Mouse (Mus musculus): ENCODE results near the gene Sgpp1. TPM values are rescaled to one million over a fixed set of nuclear protein-coding genes. Genes with fewer than 3 reads are reported as not detected.
"Not testable (repeated sequence)": the region's sequence is repeated elsewhere in the genome, so short reads cannot be mapped to it uniquely, and the experiment has no call there.

Gene Sgpp1
- polyA plus RNA-seq, 1 experiment = 26.0 TPM

DNA sequence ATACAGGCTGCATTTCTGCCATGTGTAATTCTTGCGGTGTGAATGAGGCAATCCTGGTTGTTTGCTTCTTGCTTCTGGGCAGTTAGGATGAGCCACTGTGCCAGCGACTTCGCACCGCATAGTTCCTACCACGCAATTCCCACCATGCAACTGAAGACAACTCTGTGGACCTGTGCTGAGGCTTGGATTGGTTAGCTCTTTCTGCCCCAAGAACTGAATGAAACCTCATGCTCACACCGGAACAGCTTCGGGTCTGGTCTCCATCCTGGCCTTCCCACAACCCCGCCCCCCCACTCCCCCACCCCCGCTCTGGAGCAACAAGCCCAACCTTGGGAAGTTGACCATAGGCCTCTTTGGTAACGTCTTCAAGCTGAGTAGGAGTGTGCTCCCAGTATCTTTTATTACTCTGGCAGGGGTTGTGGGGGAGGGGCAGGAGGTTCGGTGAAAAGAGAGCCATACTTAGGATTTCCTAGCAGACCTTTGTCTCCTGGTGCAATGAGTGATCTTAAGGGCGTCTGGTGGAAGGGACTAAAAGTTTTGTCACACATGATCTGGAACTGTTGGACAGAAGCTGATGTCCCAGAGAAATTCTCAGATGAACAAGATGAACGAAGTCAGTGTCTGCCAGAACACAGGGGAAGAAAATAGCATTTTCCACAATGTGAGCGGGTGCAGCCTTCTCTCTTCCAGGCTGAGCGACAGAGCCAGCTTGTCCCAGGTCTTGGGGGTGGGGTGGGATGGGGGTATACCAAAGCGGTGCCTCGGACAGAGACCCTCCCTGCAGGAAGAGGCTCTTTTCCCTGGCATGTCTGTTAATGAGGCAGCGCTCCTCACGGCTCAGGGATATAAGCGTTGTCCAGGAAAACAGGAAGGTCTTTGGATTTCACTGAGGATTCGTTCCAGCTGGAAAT is 34.1 kb downstream of the Sgpp1 start:
- Histone ChIP-seq H3K4me1 (ENCODE audit: control insufficient read depth, insufficient read depth, insufficient read length) (no peaks in the 10 kb centered on the region), H3K27me3 (ENCODE audit: control insufficient read depth, insufficient read depth, low read length) (no peaks in the 10 kb centered on the region), H3K36me3 (ENCODE audit: control insufficient read depth, insufficient read depth, low read length) (no peaks in the 10 kb centered on the region), H3K4me3 (ENCODE audit: extremely low read depth, insufficient read depth, insufficient read length) (no peak overlapping the region), H3K27ac (ENCODE audit: insufficient read depth, low read length) (no peak overlapping the region)
- TF ChIP-seq POLR2A (IDR thresholded peaks at IDR 0.05; ENCODE audit: low read depth, low read length) = no peak
- no peak for TF ChIP-seq CTCF (IDR thresholded peaks at IDR 0.05; ENCODE audit: extremely low read depth, insufficient read depth, insufficient read length, insufficient replicate concordance)
- no peak for DNase-seq (ENCODE audit: low read depth in 1 of 2, low spot score in 2 of 2)
- 65% methylated on average over 21 of the region's 21 CpGs for WGBS

DNA sequence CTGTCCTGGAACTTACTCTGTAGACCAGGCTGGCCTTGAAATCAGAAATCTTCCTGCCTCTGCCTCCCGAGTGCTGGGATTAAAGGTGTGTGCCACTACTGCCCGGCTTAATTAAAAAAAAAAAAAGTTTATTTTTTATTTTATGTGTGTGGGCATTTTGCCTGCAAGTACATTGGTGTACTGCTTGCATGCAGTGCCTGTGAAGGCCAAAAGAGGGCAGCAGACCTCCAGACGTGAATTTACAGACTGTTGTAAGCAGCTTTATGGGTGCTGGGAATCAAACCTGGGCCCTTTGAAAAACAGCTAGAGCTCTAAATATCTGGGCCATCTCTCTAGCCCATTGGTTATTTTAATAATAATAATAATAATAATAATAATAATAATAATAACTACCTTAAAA is 36.8 kb downstream of the Sgpp1 start:
- no peaks in the 10 kb centered on the region for H3K27me3 ChIP-seq (ENCODE audit: control insufficient read depth, insufficient read depth, low read length)
- 91% methylated on average over 3 of the region's 3 CpGs for WGBS
- no peaks in the 10 kb centered on the region for H3K36me3 ChIP-seq (ENCODE audit: control insufficient read depth, insufficient read depth, low read length)
- H3K4me3 ChIP-seq (ENCODE audit: extremely low read depth, insufficient read depth, insufficient read length) = no peak overlapping the region
- H3K27ac ChIP-seq (ENCODE audit: insufficient read depth, low read length) = no peak overlapping the region
- no peaks in the 10 kb centered on the region for H3K4me1 ChIP-seq (ENCODE audit: control insufficient read depth, insufficient read depth, insufficient read length)
- DNase-seq (ENCODE audit: low read depth in 1 of 2, low spot score in 2 of 2) = no peak
- TF ChIP-seq CTCF (IDR thresholded peaks at IDR 0.05; ENCODE audit: extremely low read depth, insufficient read depth, insufficient read length, insufficient replicate concordance) (no peak), POLR2A (IDR thresholded peaks at IDR 0.05; ENCODE audit: low read depth, low read length) (no peak)

DNA sequence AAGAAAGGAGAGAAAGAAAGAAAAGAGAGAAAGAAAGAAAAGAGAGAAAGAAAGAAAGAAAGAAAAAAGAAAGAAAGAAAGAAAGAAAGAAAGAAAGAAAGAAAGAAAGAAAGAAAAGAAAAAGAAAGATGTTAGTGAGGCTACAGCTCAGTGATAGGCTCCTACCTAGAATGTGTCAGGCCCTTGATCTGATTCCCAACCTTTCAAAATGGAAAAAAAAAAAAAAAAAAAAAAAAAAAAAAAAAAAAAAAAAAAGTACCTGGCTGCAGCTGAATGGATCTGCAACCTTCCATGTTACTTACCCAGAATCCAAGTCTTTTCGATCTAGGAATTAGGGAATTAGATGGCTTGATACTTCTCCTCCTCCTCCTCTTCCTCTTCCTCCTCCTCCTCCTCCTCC is 39.7 kb downstream of the Sgpp1 start:
- not testable (repeated sequence) for H3K27ac ChIP-seq (ENCODE audit: insufficient read depth, low read length); H3K4me3 ChIP-seq (ENCODE audit: extremely low read depth, insufficient read depth, insufficient read length); H3K36me3 ChIP-seq (ENCODE audit: control insufficient read depth, insufficient read depth, low read length); H3K4me1 ChIP-seq (ENCODE audit: control insufficient read depth, insufficient read depth, insufficient read length); H3K27me3 ChIP-seq (ENCODE audit: control insufficient read depth, insufficient read depth, low read length); DNase-seq (ENCODE audit: low read depth in 1 of 2, low spot score in 2 of 2)
- WGBS = 89% methylated on average over 1 of the region's 1 CpGs

DNA sequence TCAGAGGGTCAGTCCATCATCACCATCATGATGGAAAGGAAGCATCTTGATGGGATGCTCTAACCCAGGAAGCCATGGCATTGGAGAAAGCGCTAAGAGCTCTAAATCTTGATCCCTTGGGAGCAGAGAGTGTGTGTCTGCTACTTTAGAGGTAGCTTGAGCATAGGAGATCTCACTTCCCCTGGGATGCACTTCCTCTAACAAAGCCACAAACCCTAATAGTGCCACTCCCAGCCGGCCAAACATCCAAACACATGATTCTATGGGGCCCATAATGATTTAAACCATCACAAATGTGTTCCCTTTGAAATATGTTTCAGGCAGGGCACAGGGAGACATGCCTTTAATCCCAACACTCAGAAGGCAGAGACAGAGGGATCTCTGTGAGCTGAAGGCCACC is 46.5 kb downstream of the Sgpp1 start:
- H3K27me3 ChIP-seq (ENCODE audit: control insufficient read depth, insufficient read depth, low read length) = no peaks in the 10 kb centered on the region
- no peak overlapping the region for H3K27ac ChIP-seq (ENCODE audit: insufficient read depth, low read length)
- H3K4me1 ChIP-seq (ENCODE audit: control insufficient read depth, insufficient read depth, insufficient read length) = no peaks in the 10 kb centered on the region
- H3K4me3 ChIP-seq (ENCODE audit: extremely low read depth, insufficient read depth, insufficient read length) = no peak overlapping the region
- 80% methylated on average over 2 of the region's 2 CpGs for WGBS
- no peak for DNase-seq (ENCODE audit: low read depth in 1 of 2, low spot score in 2 of 2)
- no peak for TF ChIP-seq POLR2A (IDR thresholded peaks at IDR 0.05; ENCODE audit: low read depth, low read length)
- no peak for TF ChIP-seq CTCF (IDR thresholded peaks at IDR 0.05; ENCODE audit: extremely low read depth, insufficient read depth, insufficient read length, insufficient replicate concordance)
- no peaks in the 10 kb centered on the region for H3K36me3 ChIP-seq (ENCODE audit: control insufficient read depth, insufficient read depth, low read length)

DNA sequence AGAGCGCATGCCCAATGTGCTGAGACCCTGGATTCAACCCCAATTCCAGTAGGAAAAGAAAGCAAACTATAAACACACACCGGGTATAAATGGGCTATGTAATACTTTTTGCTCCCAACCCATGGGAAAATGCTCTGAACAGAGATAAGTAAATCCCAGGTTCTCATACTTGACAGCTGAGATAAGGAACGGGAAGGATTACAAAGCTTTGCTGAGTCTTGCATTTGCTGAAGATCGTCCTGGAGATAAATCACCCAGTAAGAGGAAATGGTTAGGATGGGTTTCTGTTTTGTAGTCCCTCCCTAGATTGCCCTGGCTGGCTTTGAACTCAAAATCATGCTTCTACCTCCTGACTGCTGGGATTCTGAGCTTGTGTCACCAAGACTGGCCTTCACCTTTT is 48.2 kb downstream of the Sgpp1 start:
- no peaks in the 10 kb centered on the region for H3K36me3 ChIP-seq (ENCODE audit: control insufficient read depth, insufficient read depth, low read length)
- no peak overlapping the region for H3K4me3 ChIP-seq (ENCODE audit: extremely low read depth, insufficient read depth, insufficient read length)
- no peak overlapping the region for H3K27ac ChIP-seq (ENCODE audit: insufficient read depth, low read length)
- 28% methylated on average over 4 of the region's 4 CpGs for WGBS
- H3K4me1 ChIP-seq (ENCODE audit: control insufficient read depth, insufficient read depth, insufficient read length) = no peaks in the 10 kb centered on the region
- H3K27me3 ChIP-seq (ENCODE audit: control insufficient read depth, insufficient read depth, low read length) = no peaks in the 10 kb centered on the region
- DNase-seq (ENCODE audit: low read depth in 1 of 2, low spot score in 2 of 2) = no peak
- TF ChIP-seq CTCF (IDR thresholded peaks at IDR 0.05; ENCODE audit: extremely low read depth, insufficient read depth, insufficient read length, insufficient replicate concordance) (no peak), POLR2A (IDR thresholded peaks at IDR 0.05; ENCODE audit: low read depth, low read length) (no peak)

DNA sequence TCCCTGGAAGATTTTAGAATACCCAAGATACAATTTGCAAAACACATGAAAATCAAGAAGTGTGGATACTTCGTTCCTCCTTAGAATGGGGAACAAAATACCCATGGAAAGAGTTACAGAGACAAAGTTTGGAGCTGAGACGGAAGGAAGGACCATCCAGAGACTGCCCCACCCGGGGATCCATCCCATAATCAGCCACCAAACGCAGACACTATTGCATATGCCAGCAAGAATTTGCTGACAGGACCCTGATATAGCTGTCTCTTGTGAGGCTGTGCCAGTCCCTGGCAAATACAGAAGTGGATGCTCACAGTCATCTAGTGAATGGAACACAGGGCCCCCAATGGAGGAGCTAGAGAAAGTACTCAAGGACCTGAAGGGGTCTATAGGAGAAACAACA is 51.5 kb downstream of the Sgpp1 start:
- H3K4me1 ChIP-seq (ENCODE audit: control insufficient read depth, insufficient read depth, insufficient read length); H3K36me3 ChIP-seq (ENCODE audit: control insufficient read depth, insufficient read depth, low read length); H3K27ac ChIP-seq (ENCODE audit: insufficient read depth, low read length); H3K27me3 ChIP-seq (ENCODE audit: control insufficient read depth, insufficient read depth, low read length); DNase-seq (ENCODE audit: low read depth in 1 of 2, low spot score in 2 of 2); H3K4me3 ChIP-seq (ENCODE audit: extremely low read depth, insufficient read depth, insufficient read length): not testable (repeated sequence)
- 87% methylated on average over 4 of the region's 4 CpGs for WGBS

DNA sequence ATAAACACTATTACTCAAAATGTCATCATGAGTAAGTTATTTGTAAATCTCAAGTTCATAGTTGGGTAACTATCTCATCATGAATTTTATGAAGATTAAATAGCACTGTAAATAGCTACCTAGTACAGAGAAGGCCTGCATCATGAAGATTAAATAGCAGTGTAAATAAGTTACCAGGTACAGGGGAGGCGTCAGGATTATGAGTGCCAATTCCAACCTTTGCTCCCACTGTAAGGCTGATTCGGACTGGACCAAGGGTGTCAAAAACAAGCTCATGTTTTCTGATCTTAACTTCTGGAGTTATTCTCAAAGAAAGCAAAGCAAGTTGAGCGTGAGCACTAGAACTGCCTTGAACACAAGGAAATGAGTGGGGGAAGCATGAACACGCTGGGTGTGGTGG is 51.9 kb downstream of the Sgpp1 start:
- H3K36me3 ChIP-seq (ENCODE audit: control insufficient read depth, insufficient read depth, low read length) = no peaks in the 10 kb centered on the region
- H3K27ac ChIP-seq (ENCODE audit: insufficient read depth, low read length) = no peak overlapping the region
- no peak for DNase-seq (ENCODE audit: low read depth in 1 of 2, low spot score in 2 of 2)
- H3K4me1 ChIP-seq (ENCODE audit: control insufficient read depth, insufficient read depth, insufficient read length) = no peaks in the 10 kb centered on the region
- TF ChIP-seq POLR2A (IDR thresholded peaks at IDR 0.05; ENCODE audit: low read depth, low read length) (no peak), CTCF (IDR thresholded peaks at IDR 0.05; ENCODE audit: extremely low read depth, insufficient read depth, insufficient read length, insufficient replicate concordance) (no peak)
- no peaks in the 10 kb centered on the region for H3K27me3 ChIP-seq (ENCODE audit: control insufficient read depth, insufficient read depth, low read length)
- no peak overlapping the region for H3K4me3 ChIP-seq (ENCODE audit: extremely low read depth, insufficient read depth, insufficient read length)
- WGBS = 88% methylated on average over 4 of the region's 4 CpGs

Measured in spleen, adult 2 months (tissue).